Mouse (Mus musculus) thymus, adult 2 months (tissue): ENCODE measurements around the gene Des.

Source experiments
- CTCF ChIP-seq: fragments of 200-500 bp; IDR thresholded peaks from 2 replicates; pipeline ENCODE4 v1.5.1; 2012; ENCODE audit warnings: mild to moderate bottlenecking, control low read depth, low read length, moderate library complexity, borderline replicate concordance; ENCODE audit not compliant: control insufficient read depth, poor library complexity, insufficient read depth; ENCODE audit errors: extremely low read depth
- POLR2A ChIP-seq: fragments of 200-500 bp; IDR thresholded peaks from 2 replicates; pipeline ENCODE4 v1.6.1; 2012; ENCODE audit warnings: mild to moderate bottlenecking, low read length, control low read depth, moderate library complexity; ENCODE audit not compliant: control insufficient read depth, poor library complexity, insufficient read depth; ENCODE audit errors: extremely low read depth

DNA sequence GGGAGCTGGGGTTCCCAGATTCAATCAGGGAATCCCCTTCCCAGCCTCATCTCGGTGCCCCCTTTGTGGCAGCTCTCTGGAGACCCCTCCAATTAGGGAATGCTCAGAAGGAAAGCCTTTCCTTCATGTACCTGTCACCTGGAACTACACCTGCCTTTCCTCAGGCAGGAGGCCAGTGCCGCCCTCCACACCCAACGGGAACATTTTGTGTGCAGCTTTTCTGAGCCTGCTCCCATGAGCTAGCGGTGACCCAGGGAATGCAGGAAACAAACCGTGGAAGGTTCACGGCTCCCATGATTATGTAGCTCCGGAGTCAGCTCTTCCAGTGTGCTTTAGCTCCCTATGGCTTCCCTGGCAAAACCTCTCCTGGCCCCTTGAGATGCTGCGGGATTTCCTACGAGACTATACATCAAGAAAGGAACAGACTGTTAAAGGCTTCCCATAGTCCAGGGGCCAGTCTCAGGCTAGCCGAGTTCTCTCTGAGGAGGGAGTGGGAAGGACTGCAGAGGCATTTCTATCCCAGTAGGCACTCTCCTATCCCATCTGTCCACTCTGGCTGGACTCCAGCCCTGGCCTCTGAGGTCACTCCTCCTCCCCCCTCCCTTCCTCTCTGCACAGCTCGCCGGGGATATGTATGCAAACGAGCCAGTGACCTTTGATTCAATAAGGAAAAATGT, 10.0 kb downstream of the Des start:
- TF ChIP-seq POLR2A (no peak), CTCF (no peak)
